Mouse (Mus musculus): ENCODE measurements around the gene Gcgr.

DNA sequence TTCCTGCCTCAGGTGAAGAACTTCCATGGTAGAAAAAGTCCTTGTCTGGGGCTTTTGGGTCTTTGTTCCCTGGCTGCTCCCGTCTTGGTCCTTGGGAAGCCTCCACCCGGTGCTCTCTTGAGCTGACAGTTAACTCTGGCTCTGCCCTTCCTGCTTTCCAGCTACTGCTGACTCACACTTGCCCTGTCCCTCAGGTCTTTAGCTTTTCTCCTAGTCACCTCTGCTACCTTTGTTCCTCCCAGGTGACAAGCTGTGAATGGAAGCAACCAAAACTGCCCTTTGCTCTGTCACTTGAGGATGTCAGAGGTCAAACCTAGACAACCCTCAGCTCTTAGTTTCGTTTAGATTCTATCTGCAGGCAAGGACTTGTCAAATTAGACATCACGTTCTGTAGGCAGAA, 20.6 kb upstream of the Gcgr start:
- TF ChIP-seq TAL1 (IDR thresholded peaks at IDR 0.05; ENCODE audit: low read length): no peak
- no peak for TF ChIP-seq GATA1 (IDR thresholded peaks at IDR 0.05; ENCODE audit: low read length)

Data from erythroblast, embryonic 14.5 days (primary cell).